Mouse (Mus musculus): Measurements from ENCODE around the gene Med26. TPM values are rescaled to one million over a fixed set of nuclear protein-coding genes. Genes with fewer than 3 reads are reported as not detected.

Med26 gene
- polyA plus RNA-seq, 1 experiment from 2014 or later = 14.9 TPM

DNA sequence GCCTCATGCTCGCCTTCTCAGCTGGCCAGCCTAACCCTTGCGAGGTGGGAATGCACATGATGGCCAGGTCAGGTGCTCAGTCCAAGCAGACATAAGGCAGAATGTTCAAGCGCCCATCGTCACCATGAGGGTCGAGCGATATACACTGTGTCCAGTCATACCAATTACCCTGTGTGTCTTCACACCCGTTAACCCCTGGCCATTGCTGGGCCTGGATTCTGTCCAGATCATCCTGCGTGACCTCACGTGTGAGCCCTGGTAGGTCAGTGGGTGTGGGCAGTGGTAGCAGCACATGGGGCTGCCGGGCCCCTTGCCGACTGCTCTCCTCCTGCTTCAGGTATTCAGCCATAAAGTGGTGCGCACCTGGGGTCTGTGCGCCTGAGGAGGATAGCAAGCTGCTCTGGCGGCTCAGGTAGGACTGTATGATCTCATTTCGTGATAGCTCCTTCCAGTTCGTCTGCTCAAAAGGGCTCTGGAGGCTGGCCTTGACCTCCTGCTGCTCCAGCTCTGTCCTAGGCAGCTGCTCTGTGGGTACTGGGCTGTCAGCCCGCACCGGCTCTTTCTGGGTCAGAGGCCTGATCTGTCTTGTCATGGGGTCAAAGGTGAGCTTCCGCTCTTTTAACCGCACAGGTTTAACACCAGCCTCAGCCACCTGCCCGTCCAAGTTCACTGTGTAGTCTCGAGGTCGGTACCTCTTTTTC is 52.5 kb downstream of the Med26 start:
- no peak for DNase-seq (ENCODE audit: low spot score)
- peaks cover 38% of the 10 kb centered on the region for H3K4me1 ChIP-seq
- H3K4me3 ChIP-seq = no peak overlapping the region
- no peaks in the 10 kb centered on the region for H3K9me3 ChIP-seq
- H3K27ac ChIP-seq = no peak overlapping the region
- 88% methylated on average over 23 of the region's 23 CpGs for WGBS
- peaks cover 40% of the 10 kb centered on the region for H3K36me3 ChIP-seq
- no peaks in the 10 kb centered on the region for H3K27me3 ChIP-seq (ENCODE audit: insufficient read depth, poor library complexity, severe bottlenecking)

DNA sequence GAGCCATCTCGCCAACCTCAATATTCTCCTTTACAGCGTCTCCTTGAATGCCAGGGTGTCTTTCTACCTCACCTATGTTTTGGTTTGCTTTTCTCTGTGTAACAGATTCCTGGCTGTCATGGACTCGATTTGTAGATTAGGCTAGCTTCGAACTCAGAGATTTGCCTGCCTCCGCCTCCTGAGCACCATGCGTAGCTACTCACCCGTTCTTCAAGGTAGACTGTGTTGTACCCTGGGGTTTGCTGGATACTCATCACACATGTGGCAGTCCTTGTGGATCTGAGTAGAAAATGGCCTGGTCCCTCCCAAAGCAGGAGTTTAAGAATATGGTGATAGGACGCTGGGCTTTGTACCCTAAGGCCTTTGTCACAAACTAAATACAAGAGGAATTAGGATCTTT is 54.7 kb downstream of the Med26 start:
- no peak for DNase-seq (ENCODE audit: low spot score)
- Histone ChIP-seq H3K4me1 (peaks cover 24% of the 10 kb centered on the region), H3K36me3 (peaks cover 48% of the 10 kb centered on the region), H3K4me3 (peak overlapping the region; percentile 92), H3K9me3 (no peaks in the 10 kb centered on the region), H3K27ac (peak overlapping the region; percentile 84), H3K27me3 (ENCODE audit: insufficient read depth, poor library complexity, severe bottlenecking) (no peaks in the 10 kb centered on the region)
- WGBS = 14% methylated on average over 8 of the region's 8 CpGs

DNA sequence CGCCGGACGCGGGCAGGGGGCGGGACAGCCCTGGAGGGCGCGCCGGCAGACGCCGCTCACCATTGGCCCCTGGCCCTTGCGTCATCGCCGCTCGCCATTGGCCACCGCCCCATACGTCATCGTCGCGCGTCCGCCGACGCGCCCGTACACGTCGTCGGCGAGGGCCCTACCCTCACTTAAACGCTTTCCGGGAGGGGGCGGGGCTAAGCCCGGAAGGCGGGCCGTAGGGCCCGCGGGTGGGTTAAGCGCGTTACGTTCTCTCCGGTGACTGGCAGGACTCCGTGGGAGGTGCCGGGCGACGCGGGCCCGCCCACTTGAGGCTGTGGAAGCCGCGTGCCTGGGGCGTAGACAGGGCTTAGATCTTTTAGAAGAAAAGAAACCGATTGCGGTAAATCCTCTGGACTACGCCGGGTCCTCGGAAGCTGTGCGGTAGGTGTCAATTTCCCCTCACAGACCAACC is 55.4 kb downstream of the Med26 start:
- Histone ChIP-seq H3K4me1 (peaks cover 24% of the 10 kb centered on the region), H3K27ac (peak overlapping the region; percentile 93), H3K9me3 (no peaks in the 10 kb centered on the region), H3K36me3 (peaks cover 52% of the 10 kb centered on the region), H3K27me3 (ENCODE audit: insufficient read depth, poor library complexity, severe bottlenecking) (no peaks in the 10 kb centered on the region), H3K4me3 (peak overlapping the region; percentile 92)
- peak; percentile 99 for DNase-seq (ENCODE audit: low spot score)
- under 1% methylated on average over 47 of the region's 56 CpGs for WGBS

DNA sequence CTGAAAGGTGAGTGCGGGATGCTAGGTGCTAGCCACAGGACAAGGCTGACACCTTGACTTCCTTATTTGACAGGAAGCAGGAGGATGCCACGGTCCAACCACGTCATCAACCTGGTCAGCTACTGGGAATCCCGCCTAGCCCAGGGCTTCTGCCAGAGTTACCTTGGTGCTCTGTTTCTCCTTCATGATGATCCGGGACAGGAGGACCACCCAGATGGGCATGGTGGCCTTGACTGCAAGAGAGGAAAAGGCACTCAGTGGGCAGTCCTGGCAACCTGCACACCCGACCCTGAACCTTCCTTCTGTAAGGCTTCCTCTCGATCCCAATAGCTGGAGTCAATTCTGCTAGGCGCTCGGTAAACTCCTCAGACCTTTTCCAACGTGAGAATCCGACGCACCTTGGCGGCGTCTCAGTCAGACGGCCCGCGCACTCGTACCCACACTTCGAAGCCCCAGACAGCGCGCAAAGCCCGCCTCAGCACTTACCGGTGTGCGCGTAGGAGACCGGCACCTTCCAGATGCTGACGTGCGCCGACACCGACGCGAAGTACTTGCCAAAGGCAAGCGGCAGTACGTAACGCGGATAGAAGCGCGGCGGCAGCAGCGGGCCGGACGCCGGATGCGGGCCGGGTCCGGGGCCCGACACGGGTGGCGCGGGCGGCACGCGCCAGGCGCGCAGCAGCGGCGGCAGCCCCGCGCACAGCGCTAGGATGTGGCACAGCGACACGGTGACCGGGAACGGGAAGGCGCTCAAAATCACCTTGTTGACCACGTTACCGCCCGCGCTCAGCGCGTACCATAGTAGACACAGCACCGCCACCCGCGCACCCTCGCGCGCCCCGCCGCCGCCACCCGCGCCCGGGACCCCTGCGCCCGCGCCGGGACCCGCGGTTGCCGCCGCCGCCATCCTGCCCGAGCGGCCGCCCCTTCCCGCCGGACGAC is 56.1 kb downstream of the Med26 start, which contains the start of gene Slc35e1:
Gene Slc35e1, minus strand, starts transcription at position 935 of the 942 bp plus-strand sequence.
- 2% methylated on average over 97 of the region's 98 CpGs for WGBS
- H3K9me3 ChIP-seq = no peaks in the 10 kb centered on the region
- peaks cover 24% of the 10 kb centered on the region for H3K4me1 ChIP-seq
- peak within 1 kb of the TSS; percentile 92 for H3K4me3 ChIP-seq
- DNase-seq (ENCODE audit: low spot score) = peak; percentile 84
- no peaks in the 10 kb centered on the region for H3K27me3 ChIP-seq (ENCODE audit: insufficient read depth, poor library complexity, severe bottlenecking)
- peak within 1 kb of the TSS; percentile 93 for H3K27ac ChIP-seq
- peaks cover 52% of the 10 kb centered on the region for H3K36me3 ChIP-seq

DNA sequence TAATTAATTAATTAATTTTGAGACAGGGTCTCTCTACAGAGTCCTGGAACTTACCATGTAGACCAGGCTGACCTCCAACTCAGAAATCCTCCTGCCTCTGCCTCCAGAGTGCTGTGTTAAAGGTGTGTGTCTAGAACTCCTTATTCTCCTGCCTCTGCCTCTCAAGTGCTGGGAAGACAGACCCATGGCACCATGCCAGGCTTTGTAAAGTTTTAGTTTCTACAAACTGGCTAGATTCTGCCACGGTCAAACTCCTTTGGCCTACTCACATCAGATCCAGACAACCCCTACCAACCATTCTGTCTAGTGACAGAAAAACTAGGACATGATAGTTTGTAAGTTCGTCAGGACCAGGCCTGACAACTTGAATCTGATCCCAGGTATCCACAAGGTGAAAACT is 57.1 kb downstream of the Med26 start:
- no peaks in the 10 kb centered on the region for H3K9me3 ChIP-seq
- H3K4me1 ChIP-seq = peaks cover 24% of the 10 kb centered on the region
- H3K27me3 ChIP-seq (ENCODE audit: insufficient read depth, poor library complexity, severe bottlenecking) = no peaks in the 10 kb centered on the region
- no peak for DNase-seq (ENCODE audit: low spot score)
- peak overlapping the region; percentile 92 for H3K4me3 ChIP-seq
- peaks cover 52% of the 10 kb centered on the region for H3K36me3 ChIP-seq
- WGBS = 80% methylated on average over 2 of the region's 2 CpGs
- H3K27ac ChIP-seq = no peak overlapping the region

DNA sequence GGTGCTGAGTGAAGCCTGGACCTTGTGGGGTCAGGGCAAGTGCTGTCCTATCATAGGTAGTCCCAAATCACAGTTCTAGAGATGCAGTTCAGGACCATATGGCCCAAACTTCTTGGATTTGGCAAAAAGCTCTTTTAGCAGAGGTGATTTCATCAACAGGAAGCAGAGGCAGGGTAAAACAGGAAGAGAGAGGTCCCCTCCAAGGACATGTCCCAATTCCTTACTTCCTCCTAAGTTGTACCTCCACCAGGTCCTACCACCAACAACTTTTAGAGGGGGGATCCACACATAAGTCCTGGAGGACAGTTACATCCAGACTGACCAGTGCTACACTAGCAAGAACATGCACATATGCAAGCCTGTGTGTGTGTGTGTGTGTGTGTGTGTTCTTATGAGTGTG is 61.1 kb downstream of the Med26 start:
- no peak for DNase-seq (ENCODE audit: low spot score)
- Histone ChIP-seq H3K36me3 (peaks cover 76% of the 10 kb centered on the region), H3K4me3 (no peak overlapping the region)

DNA sequence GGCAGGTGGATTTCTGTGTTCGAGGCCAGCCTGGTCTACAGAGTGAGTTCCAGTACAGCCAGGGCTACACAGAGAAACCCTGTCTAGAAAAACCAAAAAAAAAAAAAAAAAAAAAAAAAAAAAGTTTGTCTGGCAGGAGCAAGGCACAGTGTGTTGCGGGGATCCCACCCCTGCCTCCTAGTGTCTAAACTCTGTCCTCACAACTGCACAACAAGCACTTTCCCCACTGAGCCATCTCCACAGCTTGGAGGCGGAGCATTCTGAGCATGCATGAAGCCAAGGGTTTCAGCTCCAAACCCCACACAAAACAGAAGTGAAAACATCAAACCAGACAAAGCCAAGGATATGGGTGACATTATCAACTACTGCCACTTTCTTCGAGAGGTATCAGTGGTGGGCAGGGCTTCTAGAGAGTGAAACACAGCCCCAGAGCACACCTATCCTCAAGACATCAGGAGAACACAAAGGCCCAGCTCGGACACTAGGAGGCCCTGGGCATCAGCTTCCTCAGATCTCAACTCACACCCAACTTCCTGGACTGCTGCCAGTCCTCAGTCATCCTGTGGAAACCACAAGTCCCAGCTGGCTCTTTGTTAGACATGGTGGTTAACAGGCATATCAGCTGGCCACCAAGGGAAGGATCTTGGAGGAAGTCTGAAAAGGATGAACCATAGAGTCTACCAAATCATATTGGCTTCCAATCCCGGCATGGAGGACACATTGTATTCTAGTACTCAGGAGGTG is 62.4 kb downstream of the Med26 start:
- Histone ChIP-seq H3K9me3 (no peaks in the 10 kb centered on the region), H3K4me3 (no peak overlapping the region), H3K36me3 (peaks cover 80% of the 10 kb centered on the region), H3K4me1 (peaks cover 1% of the 10 kb centered on the region; the same call in 1 of the 2 replicates), H3K27ac (no peak overlapping the region), H3K27me3 (ENCODE audit: insufficient read depth, poor library complexity, severe bottlenecking) (no peaks in the 10 kb centered on the region)
- 83% methylated on average over 6 of the region's 6 CpGs for WGBS
- no peak for DNase-seq (ENCODE audit: low spot score)

More for the DNA sequence above, 61.1 kb downstream of the Med26 start:
- Histone ChIP-seq H3K27ac (no peak overlapping the region), H3K27me3 (ENCODE audit: insufficient read depth, poor library complexity, severe bottlenecking) (no peaks in the 10 kb centered on the region), H3K9me3 (no peaks in the 10 kb centered on the region), H3K4me1 (peaks cover 13% of the 10 kb centered on the region)

DNA sequence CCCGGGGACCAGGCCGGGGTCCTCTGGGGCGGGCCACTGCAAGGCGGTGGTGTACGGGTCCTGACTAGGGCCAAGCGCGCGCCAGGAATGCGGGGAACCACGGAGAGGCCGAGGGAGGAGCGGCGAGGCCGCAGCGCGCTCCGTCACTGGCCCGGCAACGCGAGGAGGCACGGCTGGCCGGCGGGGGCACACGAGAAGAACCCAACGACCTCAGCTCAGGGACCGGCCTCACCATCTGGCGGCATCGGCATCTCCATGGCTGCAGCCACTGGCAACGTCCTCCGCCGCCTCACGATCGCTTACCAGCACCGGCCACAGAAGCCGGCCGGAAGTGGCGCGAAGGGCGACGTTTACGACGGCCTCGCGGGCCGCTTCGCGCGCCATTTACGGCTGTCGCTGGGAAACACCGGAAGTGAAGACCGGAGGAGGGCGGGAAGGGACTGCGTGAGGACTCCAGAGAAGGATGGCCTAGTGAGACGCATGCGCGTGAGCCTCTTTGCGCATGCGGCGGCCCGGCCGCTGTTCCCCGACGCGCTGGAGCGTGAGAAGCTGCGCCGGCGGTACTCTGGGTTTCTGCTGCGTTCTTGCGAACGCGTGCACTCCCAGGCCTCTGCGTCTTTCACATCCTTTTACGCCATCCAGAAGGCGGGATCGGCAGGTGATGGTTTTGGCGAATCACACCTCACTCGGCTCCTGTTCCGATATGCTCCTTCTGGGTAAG is 73.1 kb downstream of the Med26 start, which contains the start of gene Cherp:
Gene Cherp, minus strand, starts transcription at position 401 of the 721 bp plus-strand sequence.
- H3K4me3 ChIP-seq = peak within 1 kb of the TSS; percentile 91
- no peaks in the 10 kb centered on the region for H3K27me3 ChIP-seq (ENCODE audit: insufficient read depth, poor library complexity, severe bottlenecking)
- peak within 1 kb of the TSS; percentile 95 for H3K27ac ChIP-seq
- H3K9me3 ChIP-seq = no peaks in the 10 kb centered on the region
- peaks cover 11% of the 10 kb centered on the region for H3K4me1 ChIP-seq
- DNase-seq (ENCODE audit: low spot score) = peak; percentile 99
- peaks cover 53% of the 10 kb centered on the region for H3K36me3 ChIP-seq
- under 1% methylated on average over 80 of the region's 80 CpGs for WGBS

DNA sequence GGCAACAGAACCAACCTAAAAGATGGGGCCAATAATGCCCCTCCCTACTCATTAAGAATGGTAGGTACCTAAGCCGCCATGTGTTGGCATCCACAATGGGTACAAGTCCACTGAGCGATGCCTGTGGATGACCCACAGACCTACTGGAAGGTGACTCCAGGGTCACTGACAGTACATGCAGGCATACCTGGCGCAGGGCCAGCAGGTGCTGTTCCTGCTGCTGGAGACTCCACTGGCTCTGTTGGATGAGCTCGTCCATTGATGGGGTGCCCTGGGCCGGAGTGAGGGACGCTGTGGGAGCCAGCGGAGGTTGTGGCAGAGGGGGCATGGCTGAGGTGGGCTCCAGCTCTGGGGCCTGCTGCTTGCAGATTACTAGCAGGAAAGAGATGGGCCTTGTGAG is 77.4 kb downstream of the Med26 start:
- no peaks in the 10 kb centered on the region for H3K9me3 ChIP-seq
- no peak overlapping the region for H3K4me3 ChIP-seq
- H3K27me3 ChIP-seq (ENCODE audit: insufficient read depth, poor library complexity, severe bottlenecking) = no peaks in the 10 kb centered on the region
- 93% methylated on average over 7 of the region's 7 CpGs for WGBS
- DNase-seq (ENCODE audit: low spot score) = no peak
- peaks cover 3% of the 10 kb centered on the region for H3K4me1 ChIP-seq
- H3K27ac ChIP-seq = no peak overlapping the region
- H3K36me3 ChIP-seq = peaks cover 78% of the 10 kb centered on the region

DNA sequence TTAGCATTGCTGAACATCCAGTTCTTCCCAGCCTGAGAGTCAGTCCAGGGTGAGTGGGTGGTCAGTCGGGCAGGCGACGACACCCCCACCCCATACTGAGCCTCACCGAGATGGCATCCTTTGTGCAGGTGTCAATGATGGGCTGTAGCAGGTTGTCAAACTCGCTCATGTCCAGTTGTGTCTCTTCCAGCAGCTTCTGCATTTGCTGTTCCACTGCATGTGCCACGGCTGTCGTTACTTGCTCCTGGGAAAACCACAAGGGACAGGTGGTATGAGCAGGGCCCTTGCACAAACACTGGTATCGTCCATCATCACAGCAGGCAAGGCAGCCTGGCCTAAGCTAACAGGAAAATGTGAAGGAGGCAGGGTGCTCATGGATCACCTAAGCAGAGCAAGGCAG is 78.1 kb downstream of the Med26 start:
- H3K4me3 ChIP-seq = no peak overlapping the region
- no peaks in the 10 kb centered on the region for H3K27me3 ChIP-seq (ENCODE audit: insufficient read depth, poor library complexity, severe bottlenecking)
- 95% methylated on average over 8 of the region's 8 CpGs for WGBS
- H3K27ac ChIP-seq = no peak overlapping the region
- DNase-seq (ENCODE audit: low spot score) = no peak
- H3K4me1 ChIP-seq = peaks cover 3% of the 10 kb centered on the region; the same call in 1 of the 2 replicates
- H3K9me3 ChIP-seq = no peaks in the 10 kb centered on the region
- H3K36me3 ChIP-seq = peaks cover 85% of the 10 kb centered on the region

DNA sequence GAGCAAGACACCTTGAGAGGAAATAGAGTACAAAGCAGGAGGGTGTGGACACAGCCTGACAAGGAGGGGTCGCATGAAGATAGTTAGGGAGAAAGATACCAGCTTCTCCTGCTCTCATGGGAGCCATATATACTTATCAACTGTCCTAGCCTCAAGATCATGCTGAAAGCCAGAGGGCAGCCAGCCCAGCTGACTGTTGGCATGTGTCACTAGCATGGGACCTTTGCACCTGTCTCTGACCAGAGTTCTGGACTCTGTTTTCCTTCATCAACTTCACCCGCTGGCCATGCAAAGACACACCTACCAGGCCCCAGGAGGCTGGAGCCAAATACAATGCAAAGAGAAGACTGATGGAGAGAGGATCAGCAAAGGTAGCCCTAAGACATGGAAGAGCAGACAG is 78.8 kb downstream of the Med26 start:
- Histone ChIP-seq H3K4me1 (peaks cover 1% of the 10 kb centered on the region; the same call in 1 of the 2 replicates), H3K27ac (no peak overlapping the region), H3K4me3 (no peak overlapping the region), H3K36me3 (peaks cover 92% of the 10 kb centered on the region), H3K27me3 (ENCODE audit: insufficient read depth, poor library complexity, severe bottlenecking) (no peaks in the 10 kb centered on the region), H3K9me3 (no peaks in the 10 kb centered on the region)
- DNase-seq (ENCODE audit: low spot score) = no peak
- WGBS = 88% methylated on average over 2 of the region's 2 CpGs

DNA sequence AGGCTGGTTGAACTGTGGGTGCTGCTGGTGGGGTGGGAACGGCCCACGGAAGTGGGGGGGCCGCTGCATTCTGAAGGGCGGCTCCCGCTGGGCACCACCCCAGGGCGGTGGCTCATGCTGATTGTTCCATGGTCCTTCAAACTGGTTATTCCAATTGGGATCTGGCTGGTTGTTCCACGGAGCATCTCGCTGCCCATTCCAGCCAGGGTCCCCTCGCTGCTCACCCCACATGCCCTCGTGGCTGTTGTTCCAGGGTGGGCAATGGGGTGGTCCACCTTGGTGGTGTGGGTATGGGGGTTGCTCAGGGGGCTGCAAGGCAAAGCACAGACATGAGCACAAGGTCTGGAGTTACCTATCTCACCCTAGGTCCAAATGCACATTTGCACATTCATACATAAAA is 83.9 kb downstream of the Med26 start:
- DNase-seq (ENCODE audit: low spot score) = no peak
- H3K9me3 ChIP-seq = no peaks in the 10 kb centered on the region
- H3K27ac ChIP-seq = no peak overlapping the region
- no peaks in the 10 kb centered on the region for H3K4me1 ChIP-seq
- H3K36me3 ChIP-seq = peaks cover 99% of the 10 kb centered on the region
- 94% methylated on average over 10 of the region's 10 CpGs for WGBS
- no peak overlapping the region for H3K4me3 ChIP-seq
- H3K27me3 ChIP-seq (ENCODE audit: insufficient read depth, poor library complexity, severe bottlenecking) = no peaks in the 10 kb centered on the region
